Mouse (Mus musculus) small intestine, adult 2 months (tissue): Measurements from ENCODE around the gene Ankrd65. TPM values are rescaled to one million over a fixed set of nuclear protein-coding genes. Genes with fewer than 3 reads are reported as not detected.

Source experiments
- H3K27ac ChIP-seq: fragments of 200-500 bp; 2 replicates; pipeline ENCODE4 v1.5.1; 2012; ENCODE audit warnings: low read depth, low read length, control low read depth, inconsistent platforms; ENCODE audit not compliant: insufficient read depth
- H3K27me3 ChIP-seq: fragments of 200-500 bp; 2 replicates; pipeline ENCODE4 v1.6.1; 2012; ENCODE audit warnings: mild to moderate bottlenecking, moderate library complexity, low read length, inconsistent platforms; ENCODE audit not compliant: control insufficient read depth, insufficient read depth
- H3K36me3 ChIP-seq: fragments of 200-500 bp; 2 replicates; pipeline ENCODE4 v1.6.1; 2012; ENCODE audit warnings: mild to moderate bottlenecking, low read length, control low read depth, inconsistent platforms; ENCODE audit not compliant: control insufficient read depth, insufficient read depth
- H3K4me1 ChIP-seq: fragments of 200-500 bp; 2 replicates; pipeline ENCODE4 v1.6.1; 2012; ENCODE audit warnings: low read length, inconsistent platforms, mixed read lengths; ENCODE audit not compliant: control insufficient read depth, insufficient read depth, insufficient read length
- H3K4me3 ChIP-seq: fragments of 200-500 bp; 2 replicates; pipeline ENCODE4 v1.5.1; 2012; ENCODE audit warnings: low read depth, mild to moderate bottlenecking, control low read depth, inconsistent platforms, low read length, moderate library complexity
- CTCF ChIP-seq: fragments of 200-500 bp; IDR thresholded peaks from 2 replicates; pipeline ENCODE4 v1.5.1; 2012; ENCODE audit warnings: low read depth, mild to moderate bottlenecking, control low read depth, inconsistent platforms, low read length, moderate library complexity, mixed read lengths; ENCODE audit not compliant: insufficient replicate concordance, insufficient read length; ENCODE audit errors: extremely low read depth
- POLR2A ChIP-seq: fragments of 200-500 bp; IDR thresholded peaks from 2 replicates; pipeline ENCODE4 v1.6.1; 2012; ENCODE audit warnings: low read depth, mild to moderate bottlenecking, control low read depth, inconsistent platforms, low read length, moderate library complexity
- WGBS: fragments of 180-500 bp; shearing (Covaris S2); methylation state at CpG from one replicate; pipeline ENCODE4 v1.1.7; 2018; 5-methylcytosine and 5-hydroxymethylcytosine counted together
- polyA plus RNA-seq: library from polyadenylated mRNA; depleted of rRNA; stranded (reverse); fragments of >200 nt; gene quantifications from 2 replicates; pipeline ENCODE4 v1.2.3, GENCODE M21; 2012

Gene Ankrd65
- polyA plus RNA-seq, 1 experiment: not detected

GRCm38 (mm10) chr4:155769880-155770512, 20.2 kb upstream of the Ankrd65 start:
- Histone ChIP-seq H3K27me3 (no peaks in the 10 kb centered on the region), H3K36me3 (0 out of 2 replicates have a peak, but pooled peaks cover 5% of the 10 kb centered on the region), H3K4me1 (peaks cover 27% of the 10 kb centered on the region), H3K27ac (peak overlapping the region; percentile 66), H3K4me3 (peak overlapping the region; percentile 66)
- under 1% methylated on average over 39 of the region's 39 CpGs for WGBS
- peak; percentile 85 for TF ChIP-seq CTCF
- TF ChIP-seq POLR2A: peak; percentile 19; the same call in 1 of the 2 replicates

DNA sequence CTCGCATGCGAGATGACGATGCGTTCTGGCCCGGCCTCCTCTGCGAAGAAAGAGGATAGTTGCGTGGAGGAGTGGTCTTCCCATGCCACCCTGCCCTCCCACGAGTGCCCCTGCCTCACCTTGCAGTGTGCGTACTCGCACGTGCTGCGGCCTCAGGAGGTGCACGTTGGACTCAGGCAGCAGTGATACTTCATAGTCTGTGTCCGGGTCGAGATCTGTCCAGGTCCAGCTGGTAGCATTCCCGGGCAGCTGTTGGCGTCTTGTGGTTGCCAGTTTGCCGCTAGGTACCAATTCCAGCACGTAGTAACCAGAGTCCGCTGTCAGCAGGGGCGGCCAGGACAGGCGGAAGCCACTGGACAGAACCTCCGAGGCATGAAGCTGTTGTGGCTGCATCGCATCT, 19.6 kb upstream of the Ankrd65 start:
- Histone ChIP-seq H3K4me1 (peaks cover 31% of the 10 kb centered on the region), H3K27ac (peak overlapping the region; percentile 66; the same call in 1 of the 2 replicates), H3K27me3 (no peaks in the 10 kb centered on the region), H3K4me3 (peak overlapping the region; percentile 66), H3K36me3 (0 out of 2 replicates have a peak, but pooled peaks cover 5% of the 10 kb centered on the region)
- no peak for TF ChIP-seq POLR2A
- no peak for TF ChIP-seq CTCF
- WGBS: 57% methylated on average over 24 of the region's 24 CpGs

DNA sequence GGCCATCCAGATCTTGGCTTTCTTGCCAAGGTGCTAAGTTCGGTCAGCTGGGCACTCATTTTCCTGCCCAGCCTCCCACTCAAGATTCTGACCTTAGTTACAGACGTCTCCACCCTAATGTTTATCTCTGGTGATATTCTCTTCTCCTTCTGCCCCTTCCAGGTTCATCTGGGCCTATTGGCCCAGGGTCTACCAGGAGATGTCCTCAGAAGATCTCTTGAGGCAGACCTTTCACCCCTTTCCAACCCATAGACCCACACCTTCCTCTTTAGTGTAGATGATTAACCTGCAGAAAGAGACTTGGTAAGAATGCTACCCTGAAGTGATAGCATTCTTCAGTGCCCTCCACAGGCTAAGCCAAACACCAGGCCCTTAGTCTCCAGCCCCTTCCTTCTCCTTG, 18.5 kb upstream of the Ankrd65 start:
- Histone ChIP-seq H3K27ac (peak overlapping the region; percentile 91), H3K4me1 (peaks cover 35% of the 10 kb centered on the region), H3K36me3 (0 out of 2 replicates have a peak, but pooled peaks cover 5% of the 10 kb centered on the region), H3K27me3 (no peaks in the 10 kb centered on the region), H3K4me3 (peak overlapping the region; percentile 38)
- TF ChIP-seq POLR2A (no peak), CTCF (no peak)
- 33% methylated on average over 2 of the region's 2 CpGs for WGBS

- H3K4me1 ChIP-seq: peaks cover 45% of the 10 kb centered on the region
- H3K27ac ChIP-seq: peak overlapping the region; percentile 91
- TF ChIP-seq POLR2A: 0 out of 2 replicates have a peak, but pooled peaks have one; percentile 10
- no peak for TF ChIP-seq CTCF
- 0 out of 2 replicates have a peak, but pooled peaks cover 5% of the 10 kb centered on the region for H3K36me3 ChIP-seq
- 85% methylated on average over 13 of the region's 13 CpGs for WGBS
- H3K4me3 ChIP-seq: peak overlapping the region; percentile 38
- H3K27me3 ChIP-seq: no peaks in the 10 kb centered on the region
Observed at GRCm38 (mm10) chr4:155772786-155773185, 17.5 kb upstream of the Ankrd65 start.

- Histone ChIP-seq H3K36me3 (0 out of 2 replicates have a peak, but pooled peaks cover 5% of the 10 kb centered on the region), H3K27ac (peak overlapping the region; percentile 91), H3K4me1 (peaks cover 46% of the 10 kb centered on the region), H3K27me3 (no peaks in the 10 kb centered on the region), H3K4me3 (peak overlapping the region; percentile 69)
- WGBS: 64% methylated on average over 5 of the region's 5 CpGs
- TF ChIP-seq POLR2A (no peak), CTCF (no peak)
Observed at GRCm38 (mm10) chr4:155773335-155774078, 16.7 kb upstream of the Ankrd65 start.

- H3K27me3 ChIP-seq: no peaks in the 10 kb centered on the region
- H3K4me1 ChIP-seq: peaks cover 48% of the 10 kb centered on the region
- peak within 1 kb of the TSS; percentile 91 for H3K27ac ChIP-seq
- TF ChIP-seq POLR2A (peak; percentile 76), CTCF (no peak)
- WGBS: under 1% methylated on average over 35 of the region's 35 CpGs
- H3K36me3 ChIP-seq: 0 out of 2 replicates have a peak, but pooled peaks cover 5% of the 10 kb centered on the region
- H3K4me3 ChIP-seq: peak within 1 kb of the TSS; percentile 69
Observed at GRCm38 (mm10) chr4:155774280-155774754, 15.9 kb upstream of the Ankrd65 start, which contains the start of gene Vwa1. Gene Vwa1, minus strand, starts transcription at chr4:155774698.
